Mouse (Mus musculus): ENCODE measurements at regions not wholly inside any gene's neighbourhood (a gene's known extent, or its start where the extent isn't known, plus 50 kb on each side); places are given as distances from the start of the nearest gene placed in this dataset.

DNA sequence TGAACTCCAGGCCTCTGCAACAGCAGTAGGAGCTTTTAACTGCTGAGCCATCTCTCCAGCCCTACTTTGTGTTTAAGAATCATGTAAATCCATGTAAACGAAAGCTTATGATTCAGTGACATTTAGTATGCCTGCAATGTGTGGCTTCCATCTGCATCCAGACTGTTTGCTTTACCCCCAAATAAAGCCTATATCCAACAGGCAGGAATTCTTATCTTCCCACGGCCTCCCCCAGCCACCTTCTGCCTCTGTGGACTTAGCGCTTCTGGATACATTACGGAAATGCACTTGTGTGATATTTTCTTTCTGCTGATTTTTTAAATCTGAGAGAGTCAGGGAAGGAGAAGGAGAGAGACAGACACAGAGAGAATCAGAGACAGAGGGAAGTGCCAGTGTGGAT is 189.2 kb upstream of the Cxcr4 start:
- DNase-seq (ENCODE audit: low spot score), result no peak

DNA sequence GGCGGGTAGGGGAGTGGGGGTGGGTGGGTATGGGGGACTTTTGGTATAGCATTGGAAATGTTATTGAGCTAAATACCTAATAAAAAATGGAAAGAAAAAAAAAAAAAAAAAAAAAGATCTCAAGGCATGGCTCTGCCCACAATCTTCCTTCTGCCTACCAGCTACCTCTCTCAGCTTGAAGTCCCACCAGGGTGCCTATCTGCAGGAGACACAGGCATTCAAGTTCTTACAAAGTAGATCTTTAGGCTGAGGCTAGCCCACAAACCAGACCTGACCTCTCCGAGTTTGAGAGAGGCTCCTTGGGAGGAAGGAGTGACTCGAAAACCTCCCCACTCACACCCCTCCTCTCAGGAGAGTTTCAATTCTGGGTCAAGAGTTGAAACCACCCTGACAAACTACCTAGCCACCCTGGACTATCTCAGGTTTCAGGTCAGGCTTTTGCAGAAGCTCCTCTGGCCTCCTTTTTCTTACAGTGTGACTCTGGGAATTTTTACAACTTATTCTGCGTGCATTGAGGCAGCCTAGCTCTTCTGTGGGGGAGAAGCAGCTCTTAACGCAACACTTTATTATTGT is 187.6 kb upstream of the Cxcr4 start:
- DNase-seq (ENCODE audit: low spot score), result no peak

DNA sequence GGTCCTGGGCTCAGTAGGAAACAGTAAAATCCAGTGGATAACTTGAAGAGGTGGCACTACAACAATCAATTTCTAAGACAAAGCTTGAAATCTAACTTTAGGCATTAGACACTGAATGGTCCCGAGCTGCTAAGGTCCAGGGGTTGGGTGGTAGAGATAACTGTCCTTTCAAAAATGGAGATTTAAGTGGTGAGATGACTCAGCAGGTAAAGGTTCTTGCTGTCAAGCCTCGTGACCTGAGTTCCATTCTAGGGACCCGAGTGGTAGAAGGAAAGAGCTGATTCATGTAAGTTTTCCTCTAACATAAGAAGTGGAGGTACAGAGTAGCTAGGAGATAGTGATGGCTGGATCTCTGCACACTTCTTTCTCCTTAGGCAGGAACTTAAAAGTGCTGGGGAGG is 180.3 kb upstream of the Cxcr4 start:
- DNase-seq (ENCODE audit: low spot score), result no peak

DNA sequence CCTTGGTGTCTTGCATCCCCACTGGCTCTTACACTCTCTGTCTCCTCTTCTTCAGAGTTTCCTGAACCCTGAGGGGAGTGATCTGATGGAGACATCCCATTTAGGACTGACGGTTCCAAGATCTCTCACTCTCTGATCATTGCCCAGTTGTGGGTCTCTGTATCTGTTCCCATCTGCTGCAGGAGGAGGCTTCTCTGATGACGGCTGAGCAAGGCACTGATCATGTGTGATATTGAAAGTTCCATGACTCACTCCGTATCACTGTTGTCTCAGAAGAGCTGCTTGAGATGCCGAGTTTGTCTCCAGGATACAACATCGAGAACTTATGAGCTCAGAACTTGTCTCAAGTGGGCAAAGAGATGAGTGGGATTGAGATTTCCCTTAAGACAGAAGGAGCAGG is 178.7 kb upstream of the Cxcr4 start:
- no peak for DNase-seq (ENCODE audit: low spot score)

DNA sequence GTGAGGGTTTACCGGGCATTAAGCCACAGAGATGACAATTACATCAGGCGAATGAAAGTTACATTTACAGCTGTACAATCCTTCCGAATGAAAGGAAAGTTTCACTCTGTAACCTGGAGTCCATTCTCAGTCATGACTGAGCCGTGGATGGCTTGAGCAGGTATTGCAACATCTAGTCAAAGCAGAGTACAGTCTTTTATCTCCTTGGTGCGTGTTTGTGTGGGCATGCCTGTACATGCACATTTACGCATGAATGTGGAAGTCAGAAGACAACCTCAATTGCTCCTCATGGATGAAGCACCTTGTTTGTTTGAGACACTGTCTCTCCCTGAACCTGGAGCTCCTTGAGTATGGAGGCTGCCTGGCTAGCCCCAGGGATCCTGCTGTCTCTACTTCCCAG is 175.9 kb upstream of the Cxcr4 start:
- no peak for DNase-seq (ENCODE audit: low spot score)

DNA sequence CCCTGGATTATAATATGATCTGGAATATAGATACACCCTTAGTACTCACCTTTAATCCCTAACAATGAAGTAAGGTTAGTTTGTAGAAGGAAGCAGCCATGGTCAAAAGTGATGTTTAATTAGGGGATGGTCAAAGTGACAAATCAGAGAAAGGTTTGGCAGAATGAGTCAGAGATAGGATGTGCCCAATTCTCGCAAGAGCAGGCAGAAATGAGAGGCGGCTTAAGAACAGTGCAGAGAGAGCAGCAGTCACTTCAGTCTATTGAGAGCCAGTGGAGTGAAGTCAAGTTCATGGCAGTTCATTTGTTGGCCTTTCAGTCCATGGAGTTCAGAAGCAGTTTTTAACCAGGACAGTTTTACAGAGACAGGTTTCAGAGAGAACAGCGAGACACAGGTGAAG is 175.3 kb upstream of the Cxcr4 start:
- no peak for DNase-seq (ENCODE audit: low spot score)

DNA sequence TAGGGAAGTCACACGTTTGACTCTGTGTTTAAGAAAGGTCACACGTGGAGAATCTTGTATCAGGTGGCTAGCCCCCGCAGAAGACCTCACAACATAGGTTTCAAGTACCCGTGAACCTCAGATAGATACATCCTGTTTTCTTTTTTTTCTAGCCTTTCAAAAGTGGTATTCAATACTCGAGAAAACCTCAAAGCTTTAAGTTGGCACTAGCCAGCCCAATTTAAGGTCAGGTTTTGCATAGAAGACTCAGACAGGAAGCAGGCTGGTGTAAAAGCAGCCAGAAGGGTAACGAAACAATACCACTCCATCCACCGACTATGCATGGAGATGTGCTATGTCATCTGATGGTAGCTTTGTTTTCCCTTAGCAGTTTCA is 174.8 kb upstream of the Cxcr4 start:
- no peak for DNase-seq (ENCODE audit: low spot score)

DNA sequence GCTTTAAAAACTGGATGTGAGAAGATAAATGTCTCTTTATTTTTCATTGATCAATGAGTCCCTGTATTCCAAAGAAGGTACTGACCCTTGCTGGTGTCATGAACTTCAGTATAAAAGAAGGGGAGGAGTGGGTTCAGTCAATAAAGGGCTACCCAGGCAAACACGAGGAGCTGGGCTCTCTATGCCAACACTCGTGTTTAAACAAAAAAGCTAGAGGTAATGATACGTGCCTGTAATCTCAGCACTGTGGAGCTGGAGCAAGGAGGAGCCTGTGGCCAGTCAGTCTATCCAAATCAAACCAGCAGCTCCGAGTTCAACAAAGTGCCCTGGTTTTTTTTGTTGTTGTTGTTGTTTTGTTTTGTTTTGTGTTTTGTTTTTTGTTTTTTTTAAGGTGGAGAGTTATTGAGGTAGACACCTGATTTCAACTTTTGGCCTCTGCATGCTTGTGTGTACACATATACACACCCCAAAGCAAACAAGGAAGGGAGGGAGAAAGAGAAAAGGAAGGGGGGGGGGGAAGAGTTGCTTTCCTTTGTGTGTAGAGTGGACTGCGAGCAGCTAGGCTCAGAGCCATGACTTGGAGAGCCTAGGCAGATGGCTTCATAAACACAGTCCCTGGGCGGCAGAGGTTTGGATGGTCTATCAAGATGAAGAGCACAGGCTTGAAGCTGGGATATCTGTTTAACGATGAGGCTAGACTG is 174.2 kb upstream of the Cxcr4 start:
- DNase-seq (ENCODE audit: low spot score), result no peak

DNA sequence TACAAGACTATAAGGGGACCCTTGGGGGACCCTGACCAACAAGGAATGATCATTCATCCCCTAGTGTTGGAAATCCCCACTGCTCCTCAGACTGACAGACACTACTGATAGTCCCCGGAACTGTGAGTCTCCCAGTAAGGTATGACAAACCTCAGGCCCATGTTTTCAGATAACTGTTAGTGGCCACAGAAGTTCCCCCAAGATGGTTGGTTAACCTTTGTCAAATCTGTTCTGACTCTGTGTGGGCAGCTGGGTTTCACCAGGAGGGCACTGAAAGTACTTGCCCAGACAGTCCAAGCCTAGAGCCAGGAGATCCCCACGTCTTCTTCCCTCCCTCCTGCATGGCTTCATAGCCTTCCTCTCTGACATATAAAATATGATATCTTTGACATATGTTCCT is 173.5 kb upstream of the Cxcr4 start:
- no peak for DNase-seq (ENCODE audit: low spot score)

DNA sequence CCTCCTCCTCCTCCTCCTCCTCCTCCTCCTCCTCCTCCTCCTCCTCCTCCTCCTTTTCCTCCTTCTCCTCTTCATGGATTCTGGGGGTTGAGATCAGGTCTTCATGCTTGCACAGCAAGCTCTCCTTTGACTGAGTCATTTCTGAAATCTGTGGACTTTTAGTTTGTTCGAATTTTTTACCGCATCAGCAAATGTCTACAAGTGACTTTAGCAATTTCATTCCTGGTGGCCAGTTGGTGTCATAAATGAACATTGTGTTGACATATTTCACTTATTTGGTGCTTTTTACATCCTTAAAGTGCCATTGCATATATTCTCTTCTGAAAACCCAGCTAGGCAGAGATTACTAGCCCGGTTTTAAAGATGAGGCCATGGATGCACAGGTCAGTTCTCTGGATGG is 173.0 kb upstream of the Cxcr4 start:
- DNase-seq (ENCODE audit: low spot score), result no peak

DNA sequence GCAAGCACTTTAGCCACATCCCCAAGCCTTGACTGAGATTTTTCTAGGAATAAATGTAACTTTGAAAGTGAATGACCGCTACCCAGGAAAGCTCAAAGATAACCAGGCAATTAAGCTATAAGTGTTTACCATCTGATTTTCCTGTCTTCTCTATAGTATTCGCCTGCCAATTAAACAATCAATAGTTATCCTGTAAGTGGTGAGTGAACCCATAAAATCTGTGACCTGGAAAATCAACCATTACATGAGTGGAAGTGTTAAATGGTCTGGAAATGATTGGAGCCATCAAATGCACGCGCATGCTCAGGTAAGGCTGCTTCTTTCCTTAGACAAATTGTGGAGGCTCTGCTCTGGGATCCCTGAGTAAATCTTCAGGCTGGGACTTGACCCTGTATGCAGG is 170.8 kb upstream of the Cxcr4 start:
- DNase-seq (ENCODE audit: low spot score), result peak; percentile 60

DNA sequence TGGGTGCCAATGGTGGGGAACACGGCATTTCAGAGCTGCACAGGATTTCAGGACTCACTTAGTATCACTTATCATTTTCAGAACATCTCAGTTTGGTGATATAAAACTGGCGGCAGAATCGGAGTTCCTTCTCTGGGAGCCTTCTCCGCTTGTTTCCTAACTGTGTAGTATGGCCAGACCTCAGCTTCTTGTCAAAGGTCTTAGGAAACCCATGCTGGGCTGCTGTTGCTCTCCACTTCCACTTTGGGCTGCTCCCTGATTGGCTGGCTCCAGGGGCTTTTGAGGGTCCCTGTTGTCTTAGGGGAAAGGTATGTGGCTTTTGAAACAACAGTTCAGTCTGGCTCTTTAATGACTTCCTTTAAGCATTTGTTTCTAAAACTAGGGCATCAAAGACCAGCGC is 170.0 kb upstream of the Cxcr4 start:
- DNase-seq (ENCODE audit: low spot score), result no peak

DNA sequence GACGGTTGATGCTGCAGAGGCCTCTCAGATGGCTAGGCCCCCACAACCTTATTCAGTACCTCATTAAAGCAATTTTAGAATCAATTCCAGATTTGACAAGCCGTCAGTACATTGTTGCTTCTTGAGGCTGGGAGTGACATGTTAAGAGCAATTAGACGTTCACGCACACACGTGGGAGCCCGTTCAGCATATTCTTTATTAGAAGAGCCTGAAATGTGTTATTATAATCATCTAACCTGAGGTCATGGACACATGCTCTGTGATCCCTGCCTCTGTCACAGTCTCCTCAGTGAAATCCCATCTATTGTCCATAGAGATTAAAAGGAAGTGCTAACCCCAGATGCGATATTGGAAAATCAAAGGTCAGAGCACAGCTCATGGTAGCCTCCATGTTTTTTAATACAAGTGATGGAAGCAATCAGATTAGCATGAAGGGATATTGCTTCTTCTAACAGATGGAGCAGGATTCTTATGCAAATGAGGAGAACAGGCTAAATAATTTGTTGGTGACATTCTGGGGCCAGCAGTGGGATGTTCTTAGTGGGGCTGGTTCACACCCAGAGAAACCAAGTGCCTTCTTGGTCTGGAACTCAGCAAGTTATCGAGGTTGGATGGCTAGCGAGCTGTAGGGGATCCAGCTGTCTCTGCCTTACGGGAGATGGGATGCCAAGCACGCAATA is 166.8 kb upstream of the Cxcr4 start:
- peak; percentile 77 for DNase-seq (ENCODE audit: low spot score)

DNA sequence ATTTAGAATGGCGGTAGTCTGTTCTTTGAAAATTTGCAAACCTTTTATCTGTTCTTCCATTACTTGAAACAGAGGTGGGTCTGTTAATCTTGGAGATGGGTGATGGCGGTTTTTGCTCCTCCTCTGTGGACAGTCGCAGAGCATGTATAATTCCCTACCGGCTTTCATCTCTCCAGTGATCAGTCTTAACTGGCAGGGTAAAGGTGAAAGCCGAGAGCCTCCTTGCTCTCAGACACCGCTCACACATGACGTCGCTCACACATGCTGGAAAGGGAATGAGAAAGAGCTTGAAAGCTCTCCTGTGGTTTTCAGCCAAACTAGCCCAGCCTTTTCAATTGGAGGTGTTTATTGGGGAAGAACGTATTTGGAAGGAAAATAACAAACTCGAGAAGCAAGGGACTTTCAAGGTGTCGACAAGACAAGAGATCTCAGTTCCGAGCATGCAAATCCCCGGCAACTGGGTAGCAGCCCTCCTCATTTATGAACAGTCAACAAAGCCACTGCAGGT is 166.3 kb upstream of the Cxcr4 start:
- peak; percentile 58 for DNase-seq (ENCODE audit: low spot score)

DNA sequence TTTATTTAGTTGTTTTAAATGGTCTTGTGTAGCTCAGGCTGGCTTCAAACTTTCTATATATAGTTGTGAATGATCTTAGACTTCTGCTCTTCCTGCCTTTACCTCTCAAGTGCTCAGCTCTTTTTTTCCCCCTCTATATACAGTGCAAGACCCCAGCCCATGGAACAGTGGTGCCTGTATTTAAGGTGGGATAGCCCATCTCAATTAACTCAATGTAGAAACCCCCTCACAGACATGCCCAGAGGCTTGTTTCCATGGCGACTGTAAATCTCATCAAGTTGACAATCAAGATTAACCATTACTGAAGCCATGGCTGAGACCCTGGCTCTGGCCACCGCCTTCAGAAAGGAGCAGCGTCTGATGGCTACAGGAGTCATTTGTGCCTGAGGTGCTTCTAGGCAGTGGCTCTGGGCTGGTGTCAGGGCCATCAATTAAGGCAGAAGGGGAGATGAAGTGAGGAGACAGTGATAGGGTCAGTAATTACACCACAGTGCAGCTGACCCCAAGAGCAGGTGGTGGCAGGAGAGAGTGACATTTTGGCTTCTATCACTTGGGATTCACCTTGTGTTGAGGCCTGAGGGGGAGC is 161.4 kb upstream of the Cxcr4 start:
- DNase-seq (ENCODE audit: low spot score), result no peak

DNA sequence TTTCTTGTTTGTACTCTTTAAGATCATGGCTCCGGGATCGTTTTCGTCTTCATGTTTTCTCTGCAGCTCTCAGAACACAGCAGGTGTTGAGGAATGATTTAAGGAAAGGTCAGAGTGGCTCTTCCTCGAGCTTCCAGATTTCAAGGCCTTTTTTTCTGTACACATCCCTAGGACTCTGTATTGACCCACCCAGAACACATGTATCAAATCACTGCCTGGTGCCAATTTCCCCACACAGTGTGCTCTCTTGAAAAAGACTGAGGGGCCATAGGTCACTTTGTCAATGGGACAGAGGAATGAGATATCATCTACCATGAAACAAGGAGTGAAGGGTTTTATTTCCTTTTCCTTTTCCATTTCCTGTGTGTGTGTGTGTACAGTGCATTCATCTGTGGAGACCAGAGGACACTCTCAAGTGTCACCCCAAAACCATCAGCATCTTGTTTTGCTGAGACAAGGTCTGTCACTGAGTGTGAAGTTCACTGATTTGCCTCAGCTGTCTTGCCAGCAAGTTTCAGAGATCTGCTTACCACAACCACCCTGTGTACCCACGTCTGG is 157.4 kb upstream of the Cxcr4 start:
- no peak for DNase-seq (ENCODE audit: low spot score)

DNA sequence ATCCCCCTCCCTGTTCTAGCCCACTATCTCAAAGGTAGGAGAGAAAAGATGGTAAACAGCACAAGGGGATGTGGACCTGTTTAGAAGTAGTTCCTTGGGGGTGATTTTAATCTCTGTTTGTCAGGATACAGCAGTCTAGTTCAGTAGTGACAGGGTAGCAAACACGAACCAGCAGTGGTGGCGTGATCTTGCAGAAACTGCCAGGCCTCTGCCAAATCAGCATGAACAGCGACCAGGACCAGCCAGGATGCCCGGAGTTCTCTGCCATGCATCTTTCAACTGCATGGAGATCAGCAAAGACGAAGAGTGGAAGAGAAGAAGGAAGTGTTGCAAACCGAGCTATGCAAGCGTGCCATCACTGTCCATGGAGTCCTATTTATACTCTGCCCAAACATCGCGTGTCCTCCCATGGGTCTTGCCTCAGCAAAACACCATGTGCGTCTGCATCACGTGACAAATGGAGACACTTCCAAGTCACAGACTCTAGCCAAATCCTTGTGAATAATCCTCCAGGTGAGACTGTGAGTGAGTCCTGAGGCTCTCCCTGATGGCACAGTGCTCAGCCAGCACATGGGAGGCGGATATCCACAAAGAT is 155.2 kb upstream of the Cxcr4 start:
- no peak for DNase-seq (ENCODE audit: low spot score)

DNA sequence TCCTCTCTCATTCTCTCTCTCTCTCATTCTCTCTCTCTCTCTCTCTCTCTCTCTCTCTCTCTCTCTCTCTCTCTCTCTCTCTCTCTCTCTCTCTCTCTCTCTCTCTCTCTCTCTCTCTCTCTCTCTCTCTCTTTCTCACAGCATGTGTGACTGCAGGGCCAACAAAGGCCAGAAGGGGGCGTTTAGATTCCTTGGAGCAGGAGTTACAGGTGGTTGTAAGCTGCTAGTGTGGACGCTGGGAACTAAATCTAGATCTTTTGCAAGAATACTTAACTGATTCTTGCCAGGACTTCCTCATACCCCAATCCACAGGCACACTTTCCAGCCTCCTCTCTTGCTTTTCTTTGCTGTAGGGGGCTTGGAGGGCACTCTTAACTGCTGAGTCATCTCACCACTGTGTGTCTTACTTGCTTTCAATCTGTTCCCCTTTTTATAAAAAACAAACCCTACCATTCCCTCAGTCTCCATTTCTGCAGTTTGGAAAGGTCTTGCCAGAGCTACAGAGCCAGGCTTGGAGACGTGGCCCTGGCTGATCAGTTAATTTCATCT is 154.4 kb upstream of the Cxcr4 start:
- DNase-seq (ENCODE audit: low spot score), result no peak

DNA sequence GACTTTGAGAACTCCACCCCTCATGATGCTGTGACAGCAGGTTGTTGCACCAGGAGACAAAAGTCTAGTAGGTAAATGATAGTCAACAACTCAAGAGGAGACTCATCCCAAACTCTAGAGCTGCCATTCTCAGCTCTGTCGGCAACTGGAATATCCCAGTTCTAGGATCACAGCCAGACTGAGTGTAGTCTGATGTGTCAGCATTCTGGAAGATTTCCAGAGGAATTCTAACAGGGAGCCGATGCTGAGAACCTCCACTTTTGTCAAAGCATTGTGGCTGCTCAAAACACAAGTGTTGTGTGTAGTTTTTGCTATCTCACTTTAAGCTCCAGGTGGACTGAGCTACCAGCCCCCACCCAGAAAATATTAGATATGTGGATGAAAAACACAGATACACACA is 148.5 kb upstream of the Cxcr4 start:
- DNase-seq (ENCODE audit: low spot score), result no peak

DNA sequence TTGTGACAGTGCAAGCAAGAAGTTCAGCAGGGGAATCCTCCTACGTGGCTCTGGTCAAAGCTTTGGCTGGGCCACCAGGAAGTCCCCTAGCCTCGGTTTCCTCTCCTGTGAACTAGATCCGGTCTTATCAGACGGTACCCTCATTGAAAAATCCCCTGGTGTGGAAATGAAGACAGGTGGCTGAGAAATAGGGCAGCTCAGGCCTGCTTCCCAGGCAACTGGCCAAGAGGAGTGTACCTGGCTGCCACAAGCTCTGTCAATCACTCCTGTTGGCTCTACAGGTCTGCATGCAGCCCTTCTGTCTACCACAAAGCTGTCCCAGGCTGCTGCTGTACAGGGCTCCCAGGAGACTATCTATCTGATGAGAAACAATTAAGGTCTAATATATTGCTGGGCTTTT is 146.1 kb upstream of the Cxcr4 start:
- DNase-seq (ENCODE audit: low spot score), result no peak

DNA sequence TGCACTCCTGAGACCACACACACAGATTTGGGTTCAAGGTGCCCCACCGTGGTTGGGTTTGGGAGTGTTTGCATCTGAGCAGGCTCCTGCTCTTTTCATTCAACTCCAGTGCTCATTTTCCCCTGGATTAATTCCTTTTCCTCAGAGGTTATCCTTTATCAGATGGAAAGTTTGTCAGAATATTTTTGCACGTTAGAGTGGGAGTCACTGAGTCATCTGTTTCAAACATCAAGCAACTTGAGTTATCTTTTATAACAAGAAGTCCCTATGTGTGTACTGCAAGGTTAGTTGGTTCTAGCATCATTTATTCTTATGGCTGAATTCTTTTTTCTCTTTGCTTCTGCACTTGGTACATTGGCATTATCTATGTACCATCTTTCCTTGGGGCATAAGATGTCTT is 142.8 kb upstream of the Cxcr4 start:
- DNase-seq (ENCODE audit: low spot score), result no peak

DNA sequence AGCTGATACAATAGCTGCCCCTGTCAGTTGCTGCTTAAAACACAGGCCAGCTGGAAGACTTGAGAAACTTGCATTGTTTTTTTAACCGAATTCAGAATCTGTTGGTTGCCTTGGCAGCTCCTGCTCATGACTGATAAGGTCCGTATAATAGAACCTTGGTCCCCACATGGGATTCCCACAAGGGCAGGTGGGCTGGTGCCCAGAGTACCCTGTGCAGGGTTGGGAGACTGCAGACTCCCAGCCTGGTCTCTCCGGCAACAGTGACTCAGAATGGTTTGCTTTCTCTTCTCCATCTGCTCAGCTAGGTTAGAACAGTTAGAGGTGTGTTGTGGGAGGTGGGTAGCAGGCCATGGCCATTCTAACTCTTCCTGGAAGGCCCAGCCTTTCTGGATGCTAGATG is 139.4 kb upstream of the Cxcr4 start:
- no peak for DNase-seq (ENCODE audit: low spot score)

All from retina, embryonic 14.5 days (tissue).